Mouse (Mus musculus) ovary, postnatal 14 days (tissue): ENCODE measurements around the gene Gm6034.
"Not testable (repeated sequence)": the region's sequence is repeated elsewhere in the genome, so short reads cannot be mapped to it uniquely, and the experiment has no call there.

ENCODE experiments used
- DNase-seq: peaks from one replicate; pipeline ENCODE4 v3.0.0; 2022; ENCODE audit warnings: low spot score

The Gm6034 gene

DNA sequence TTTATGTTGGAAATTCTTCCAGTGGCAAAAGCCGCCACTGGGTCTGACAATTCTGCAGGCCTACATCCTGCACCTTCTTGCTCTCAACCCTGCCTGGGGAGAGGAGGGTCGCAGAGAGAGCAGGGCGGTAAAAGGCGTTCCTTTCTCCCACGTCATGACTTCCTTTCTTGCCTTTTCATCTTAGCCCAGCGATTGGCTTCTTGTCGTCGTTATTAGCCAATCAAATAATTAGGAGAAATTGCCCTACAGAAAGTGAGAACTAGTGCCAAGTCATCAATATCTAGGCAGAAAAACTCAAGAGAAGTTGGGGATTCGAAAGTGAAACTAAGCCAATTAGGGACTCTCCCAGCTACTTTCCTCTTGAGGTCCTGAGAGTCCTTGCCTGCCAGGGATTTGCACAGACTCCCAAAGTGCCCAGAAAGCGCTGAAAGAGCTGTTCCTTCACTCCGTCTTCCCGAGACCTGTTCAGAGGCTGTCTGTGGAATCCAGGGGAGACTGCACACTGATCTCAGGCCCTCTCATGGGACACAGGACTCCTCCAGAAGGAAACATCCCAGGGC, at the start of gene Gm6034, which contains the start of gene H2-T22:
Gene Gm6034, plus strand, starts transcription at position 352 of the 560 bp plus-strand sequence.
Gene H2-T22, minus strand, starts transcription at position 138 of the 560 bp plus-strand sequence.
- peak; percentile 45 for DNase-seq

DNA sequence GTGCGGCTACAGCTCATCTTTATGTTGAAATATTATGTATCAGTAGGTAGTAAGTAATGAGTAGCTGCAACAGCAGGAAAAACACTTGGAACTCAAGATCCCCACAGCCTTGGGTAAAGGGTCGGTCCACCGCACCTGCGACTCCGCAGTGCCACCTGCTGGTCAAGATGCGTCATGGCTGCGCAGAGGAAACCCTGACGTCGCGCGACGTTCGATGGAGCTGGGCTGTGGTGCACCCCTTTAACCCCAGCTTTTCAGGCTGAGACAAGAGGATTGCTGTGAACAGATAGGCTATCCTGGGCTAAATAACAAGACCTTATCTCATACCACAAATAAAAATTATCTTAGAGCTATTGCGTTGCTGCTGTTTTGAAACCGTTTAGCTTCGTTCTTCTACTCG, 49.1 kb upstream of the Gm6034 start:
- DNase-seq = peak; percentile 73

DNA sequence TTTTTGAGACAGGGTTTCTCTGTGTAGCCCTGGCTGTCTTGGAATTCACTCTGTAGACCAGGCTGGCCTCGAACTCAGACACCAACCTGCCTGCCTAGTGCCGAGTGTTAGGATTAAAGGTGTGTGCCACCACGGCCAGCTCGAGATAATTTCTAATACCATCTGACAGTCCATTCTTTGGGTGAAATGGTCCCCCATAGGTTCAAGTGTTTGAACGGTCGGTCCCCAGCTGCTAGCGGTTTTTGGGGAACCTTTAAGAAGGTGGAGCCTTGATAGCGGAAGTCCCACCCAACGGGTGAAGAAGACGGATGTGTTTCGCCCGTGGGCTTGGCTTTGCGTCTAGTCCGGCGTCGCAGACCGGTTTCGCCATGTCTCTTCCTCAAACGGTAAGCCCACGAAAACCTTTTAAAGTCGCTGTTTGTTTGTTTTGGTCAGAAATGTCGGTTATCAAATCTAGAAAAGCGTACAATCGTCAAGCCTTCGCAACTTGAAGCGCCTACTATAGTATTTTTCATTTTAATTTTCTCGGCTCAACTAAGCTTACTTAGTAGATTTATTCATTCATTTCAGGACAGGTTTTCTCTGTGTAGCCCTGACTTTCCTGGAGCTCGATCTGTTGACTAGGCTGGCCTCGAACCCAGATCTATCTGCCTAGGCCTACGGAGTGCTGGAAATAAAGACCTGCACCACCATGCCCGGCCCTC, 48.4 kb upstream of the Gm6034 start:
- peak; percentile 49 for DNase-seq

DNA sequence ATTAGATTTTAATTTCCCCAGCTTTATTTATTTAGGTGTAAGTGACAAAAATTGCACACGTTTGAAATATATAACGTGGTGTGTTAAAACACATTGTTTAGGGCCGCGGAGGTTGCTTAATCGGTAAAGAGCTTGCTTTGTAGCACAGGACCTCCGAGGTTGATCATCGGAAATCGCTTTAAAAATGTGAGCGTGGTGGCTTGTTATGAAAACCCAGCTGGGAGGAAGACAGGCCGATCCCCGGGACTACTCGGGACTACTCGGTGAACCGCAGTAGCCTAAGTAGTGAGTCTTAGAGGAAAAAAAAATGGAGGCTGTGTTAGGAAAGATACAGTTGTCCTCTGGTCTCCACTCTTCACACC, 47.9 kb upstream of the Gm6034 start:
- DNase-seq = no peak

DNA sequence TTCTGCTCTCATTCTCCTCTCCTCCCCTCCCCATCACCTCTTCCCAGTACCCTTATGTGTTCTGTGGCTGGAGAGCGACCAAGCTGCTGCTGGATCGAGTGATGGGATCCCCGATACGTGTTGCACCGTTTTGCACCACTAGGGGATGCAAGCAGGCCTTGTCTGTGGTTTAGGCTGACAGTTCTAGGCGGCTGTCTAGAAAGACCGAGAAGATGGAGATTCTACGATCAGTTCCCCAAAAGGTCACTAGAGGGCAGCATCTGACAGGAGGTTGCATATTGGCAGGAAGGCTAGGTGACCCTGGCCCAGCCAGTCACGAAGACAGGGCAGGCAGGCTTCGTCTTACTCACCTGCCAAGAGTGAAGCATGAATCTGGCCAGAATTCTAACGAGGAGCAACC, 45.8 kb upstream of the Gm6034 start:
- DNase-seq = peak; percentile 99

DNA sequence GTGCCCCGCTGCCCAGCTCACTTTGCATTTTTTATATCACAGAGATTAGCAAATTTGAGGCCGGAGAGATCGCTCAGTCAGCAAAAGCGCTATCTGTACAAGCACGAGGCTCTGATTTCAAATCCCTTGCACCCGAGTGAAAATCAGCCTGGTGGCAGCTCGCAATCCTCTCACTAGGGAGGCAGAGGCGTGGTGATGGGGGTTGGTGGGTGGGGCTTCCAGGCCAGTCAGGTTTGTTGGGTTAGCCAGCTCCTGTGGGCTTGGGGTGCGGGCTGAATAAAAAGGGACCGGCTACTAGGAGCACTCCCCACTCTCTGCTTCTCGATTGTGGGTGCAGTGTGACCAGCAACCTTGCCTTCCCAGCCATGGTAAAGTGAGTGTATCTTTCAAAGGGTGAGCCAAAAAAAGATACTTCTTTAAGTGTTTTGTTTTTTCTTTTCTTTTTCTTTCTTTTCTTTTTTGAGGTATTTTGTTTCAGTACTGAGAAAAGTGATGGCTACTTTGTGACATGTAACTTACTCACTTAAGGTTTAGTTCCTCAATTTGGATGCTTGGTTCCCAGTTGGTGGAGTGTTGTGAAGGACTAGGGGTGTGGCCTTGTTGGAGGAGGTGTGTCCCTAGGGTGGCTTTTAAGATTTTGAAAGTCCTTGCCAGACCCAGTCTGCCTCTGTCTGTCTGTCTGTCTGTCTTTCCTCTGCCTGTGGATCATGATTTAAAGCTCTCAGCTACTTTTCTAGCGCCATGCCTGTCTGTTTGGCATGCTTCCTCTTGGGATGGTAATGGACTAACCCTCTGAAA, 44.8 kb upstream of the Gm6034 start:
- DNase-seq = no peak

DNA sequence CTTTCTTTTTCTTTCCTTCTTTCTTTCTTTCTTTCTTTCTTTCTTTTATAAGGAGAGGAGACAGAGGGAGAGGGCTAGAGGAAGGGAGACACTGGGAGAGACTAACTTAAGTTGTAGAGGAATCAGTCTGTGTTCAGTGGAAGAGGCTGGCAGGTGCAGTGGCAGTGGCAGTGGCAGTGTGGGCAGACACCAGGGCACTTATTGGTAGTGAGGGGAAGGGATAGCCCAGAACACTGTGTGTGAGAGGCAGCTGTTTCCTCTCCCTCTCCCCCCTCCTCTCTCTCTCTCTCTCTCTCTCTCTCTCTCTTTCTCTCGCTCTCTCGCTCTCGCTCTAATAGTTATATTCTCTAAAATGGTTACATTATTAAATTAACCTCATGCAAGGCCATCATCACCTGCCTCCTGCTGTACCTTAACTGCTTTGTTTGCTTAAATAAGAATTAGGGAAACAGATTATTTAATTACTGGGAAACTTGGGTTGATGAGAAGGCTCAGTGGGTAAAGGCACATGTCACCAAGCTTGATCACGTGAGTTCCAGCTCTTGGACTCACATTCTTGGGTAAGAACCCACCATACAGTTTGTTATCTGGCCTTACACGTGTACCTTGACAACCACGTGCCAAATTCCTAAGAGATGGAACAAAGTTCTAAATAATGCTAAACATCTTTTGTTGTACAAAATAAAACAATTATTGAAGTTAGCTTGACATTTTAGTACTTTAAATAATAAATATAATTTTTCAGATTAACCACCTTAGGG, 44.0 kb upstream of the Gm6034 start:
- DNase-seq = no peak

DNA sequence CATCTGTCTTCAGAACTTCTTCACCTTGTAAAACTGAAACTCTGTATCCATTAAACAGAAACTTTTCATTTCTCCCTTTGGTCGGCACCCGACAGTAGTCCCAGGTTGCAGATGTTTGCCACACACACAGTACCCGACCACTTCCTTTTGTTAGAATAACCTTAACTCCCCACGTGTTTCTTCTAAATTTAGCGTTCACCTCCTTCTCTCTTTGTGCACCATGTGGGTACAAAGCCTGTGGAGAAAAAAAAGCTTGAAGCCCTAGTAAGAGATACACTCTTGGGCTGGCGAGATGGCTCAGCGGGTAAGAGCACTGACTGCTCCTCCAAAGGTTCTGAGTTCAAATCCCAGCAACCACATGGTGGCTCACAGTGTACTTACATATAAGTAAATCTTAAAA, 43.4 kb upstream of the Gm6034 start:
- DNase-seq = no peak

DNA sequence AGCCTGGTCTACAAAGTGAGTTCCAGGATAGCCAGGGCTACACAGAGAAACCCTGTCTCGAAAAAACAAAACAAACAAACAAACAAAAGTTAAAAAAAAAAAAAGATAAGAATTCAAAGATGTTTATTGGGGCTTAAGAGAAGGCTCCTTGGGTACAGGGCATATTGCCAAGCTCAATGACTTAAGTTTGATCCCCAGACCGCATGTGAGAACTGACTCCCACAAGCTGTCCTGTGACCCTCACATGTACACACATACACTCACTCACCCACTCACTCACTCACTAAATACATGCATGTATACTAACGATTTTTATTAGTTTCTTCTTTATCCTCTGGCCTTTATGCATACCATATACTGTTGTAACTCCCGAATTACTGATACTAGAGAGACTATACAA, 42.4 kb upstream of the Gm6034 start:
- no peak for DNase-seq

DNA sequence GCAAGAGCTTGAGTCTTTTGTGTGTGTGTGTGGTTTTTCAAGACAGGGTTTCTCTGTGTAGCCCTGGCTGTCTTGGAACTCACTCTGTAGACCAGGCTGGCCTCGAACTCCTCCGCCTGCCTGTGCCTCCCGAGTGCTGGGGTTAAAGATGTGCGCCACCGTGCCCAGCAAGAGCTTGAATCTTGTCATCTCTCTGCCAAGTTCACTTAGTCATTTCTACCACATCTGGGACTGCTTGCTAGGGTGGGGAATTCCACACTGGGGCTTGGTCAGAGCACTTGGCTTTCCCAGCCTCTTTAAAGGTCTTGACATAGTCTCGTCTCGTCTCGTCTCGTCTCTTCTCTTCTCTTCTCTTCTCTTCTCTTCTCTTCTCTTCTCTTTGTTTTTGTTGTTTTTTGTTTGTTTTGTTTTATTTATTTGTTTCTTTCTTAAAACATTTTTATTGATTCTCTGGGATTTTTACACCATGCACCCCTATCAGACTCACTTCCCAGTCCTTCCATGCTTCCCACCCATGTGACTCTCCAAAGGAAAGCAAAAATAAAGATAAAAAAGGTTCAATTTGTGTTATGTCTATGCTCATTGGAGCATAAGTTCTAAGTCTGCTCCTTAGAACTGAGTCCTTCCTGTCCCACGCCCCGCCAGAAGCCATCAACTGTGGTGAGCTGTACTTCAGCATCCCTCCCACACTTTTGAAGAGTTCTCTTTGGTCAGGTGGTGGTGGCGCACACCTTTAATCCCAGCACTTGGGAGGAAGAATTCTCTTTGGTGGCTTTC, 41.5 kb upstream of the Gm6034 start:
- no peak for DNase-seq

DNA sequence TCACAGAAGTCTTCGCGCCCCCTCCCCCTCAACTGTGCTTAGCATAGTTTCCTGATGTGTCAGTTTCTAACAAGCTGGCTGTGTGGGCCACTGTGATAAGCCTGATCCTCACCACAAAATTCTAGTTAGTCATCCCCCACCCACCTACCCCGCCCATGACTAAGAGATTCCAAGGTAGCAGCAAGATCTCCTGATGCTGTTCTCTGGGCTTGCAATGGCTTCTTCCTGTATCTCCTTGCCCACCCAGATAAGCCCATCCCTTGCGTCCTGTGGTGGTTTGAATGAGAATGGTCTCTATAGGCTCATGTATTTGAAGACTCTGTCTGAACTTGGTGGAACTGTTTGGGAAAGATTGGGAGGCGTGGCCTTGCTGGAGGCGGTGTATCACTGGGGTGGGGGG, 40.8 kb upstream of the Gm6034 start:
- no peak for DNase-seq

DNA sequence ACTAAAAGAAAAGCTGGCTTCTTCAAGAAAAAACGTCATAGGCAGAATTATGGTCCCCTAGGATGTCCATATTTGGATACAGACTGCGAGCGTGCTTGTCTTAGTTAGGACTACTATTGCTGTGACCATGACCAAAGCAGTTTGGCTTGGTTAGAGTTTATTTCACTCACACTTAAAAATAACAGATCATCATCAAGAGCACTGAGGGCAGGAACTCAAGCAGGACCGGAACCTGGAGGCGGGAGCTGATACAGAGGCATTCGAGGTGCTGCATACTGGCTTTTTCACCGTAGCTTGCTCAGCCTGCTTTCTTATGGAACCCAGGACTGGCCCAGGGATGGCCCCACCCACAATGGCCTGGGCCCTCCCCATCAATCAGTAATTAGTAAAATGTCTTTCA, 39.4 kb upstream of the Gm6034 start:
- DNase-seq = no peak

DNA sequence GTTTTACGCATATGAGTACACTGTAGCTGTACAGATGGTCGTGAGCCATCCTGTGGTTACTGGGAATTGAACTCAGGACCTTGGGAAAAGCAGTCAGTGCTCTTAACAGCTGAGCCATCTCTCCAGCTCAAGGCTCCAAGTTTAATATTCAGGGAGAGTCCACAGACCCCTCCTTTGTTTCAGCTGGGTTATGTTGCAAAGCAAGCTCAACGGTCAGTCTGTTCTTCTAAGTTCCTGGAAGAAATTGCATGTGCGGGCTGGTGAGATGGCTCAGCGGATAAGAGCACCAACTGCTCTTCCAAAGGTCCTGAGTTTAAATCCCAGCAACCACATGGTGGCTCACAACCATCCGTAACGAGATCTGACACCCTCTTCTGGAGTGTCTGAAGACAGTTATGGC, 38.4 kb upstream of the Gm6034 start:
- DNase-seq = not testable (repeated sequence)

DNA sequence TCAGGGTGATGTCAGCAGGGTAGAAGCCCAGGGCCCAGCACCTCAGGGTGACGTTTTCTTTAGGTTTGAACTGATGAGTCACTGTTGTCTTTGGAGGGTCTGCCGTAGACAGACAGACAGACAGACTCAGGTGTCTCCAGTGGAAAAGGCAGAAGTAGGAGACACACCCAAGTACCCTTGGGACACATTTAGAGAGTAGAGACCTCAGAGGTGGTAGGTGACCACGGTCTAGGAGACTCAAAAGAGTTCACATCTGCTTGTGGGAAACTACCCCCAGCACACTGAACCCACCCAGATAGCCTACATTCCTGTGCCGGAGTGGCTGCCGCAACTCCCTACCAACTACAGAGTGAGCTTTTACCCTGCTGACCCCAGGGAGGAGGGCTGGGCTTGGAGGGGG, 27.8 kb upstream of the Gm6034 start:
- no peak for DNase-seq

DNA sequence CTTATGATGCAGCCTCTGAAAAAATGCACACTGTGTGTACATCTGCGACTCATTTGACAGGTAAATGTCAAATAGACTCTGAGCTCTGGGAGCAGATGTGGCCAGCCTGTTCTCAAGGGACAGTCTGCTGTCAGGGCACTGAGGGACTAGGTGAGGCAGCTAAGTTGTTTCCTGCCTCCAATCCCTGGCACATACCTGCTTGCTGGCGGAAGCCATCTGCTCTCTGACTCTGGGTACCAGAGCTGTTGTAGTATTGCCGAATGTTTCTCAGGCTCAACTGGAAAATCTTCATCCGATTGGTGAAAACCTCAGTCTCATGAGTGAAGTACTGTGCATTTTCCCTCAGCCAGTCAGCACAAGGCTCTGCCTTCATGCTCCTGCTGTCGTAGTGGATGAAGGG, 25.7 kb upstream of the Gm6034 start:
- no peak for DNase-seq

DNA sequence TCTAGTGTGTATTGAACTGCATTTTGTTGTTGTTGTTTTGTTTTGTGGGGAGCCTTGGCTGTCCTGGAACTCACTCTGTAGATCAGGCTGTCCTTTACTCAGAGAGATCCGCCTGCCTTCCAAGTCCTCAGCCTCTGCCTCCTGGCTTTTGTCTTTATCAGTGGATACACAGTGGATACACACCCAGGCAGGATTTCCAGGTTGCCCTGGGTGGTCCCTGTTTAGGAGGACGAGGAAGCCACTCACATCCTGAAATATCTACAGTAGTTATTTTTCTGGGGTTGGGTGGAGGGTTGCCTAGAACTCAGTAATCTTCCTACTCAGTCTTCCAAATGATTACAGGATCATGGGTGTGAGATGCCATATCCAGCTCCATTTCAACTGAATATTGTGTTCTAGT, 23.8 kb upstream of the Gm6034 start:
- DNase-seq = no peak

DNA sequence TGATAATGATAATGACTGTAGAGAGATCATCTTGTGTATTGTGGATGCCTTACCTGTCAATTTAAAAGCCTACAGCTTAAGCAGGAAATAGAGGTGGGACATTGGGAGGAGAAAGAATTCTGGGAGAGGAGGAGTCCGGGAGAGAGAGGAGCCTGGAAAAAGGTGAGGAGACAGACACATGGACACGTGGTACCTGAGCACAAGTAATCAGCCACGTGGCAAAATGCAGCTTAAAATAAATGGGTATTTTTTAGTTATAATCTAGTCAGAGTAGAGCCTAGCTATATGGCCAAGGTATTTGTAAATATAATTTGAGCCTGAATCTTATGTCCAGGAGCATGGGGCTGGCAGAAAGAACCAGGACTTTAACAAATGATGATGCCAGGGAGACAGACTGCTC, 23.2 kb upstream of the Gm6034 start:
- no peak for DNase-seq

DNA sequence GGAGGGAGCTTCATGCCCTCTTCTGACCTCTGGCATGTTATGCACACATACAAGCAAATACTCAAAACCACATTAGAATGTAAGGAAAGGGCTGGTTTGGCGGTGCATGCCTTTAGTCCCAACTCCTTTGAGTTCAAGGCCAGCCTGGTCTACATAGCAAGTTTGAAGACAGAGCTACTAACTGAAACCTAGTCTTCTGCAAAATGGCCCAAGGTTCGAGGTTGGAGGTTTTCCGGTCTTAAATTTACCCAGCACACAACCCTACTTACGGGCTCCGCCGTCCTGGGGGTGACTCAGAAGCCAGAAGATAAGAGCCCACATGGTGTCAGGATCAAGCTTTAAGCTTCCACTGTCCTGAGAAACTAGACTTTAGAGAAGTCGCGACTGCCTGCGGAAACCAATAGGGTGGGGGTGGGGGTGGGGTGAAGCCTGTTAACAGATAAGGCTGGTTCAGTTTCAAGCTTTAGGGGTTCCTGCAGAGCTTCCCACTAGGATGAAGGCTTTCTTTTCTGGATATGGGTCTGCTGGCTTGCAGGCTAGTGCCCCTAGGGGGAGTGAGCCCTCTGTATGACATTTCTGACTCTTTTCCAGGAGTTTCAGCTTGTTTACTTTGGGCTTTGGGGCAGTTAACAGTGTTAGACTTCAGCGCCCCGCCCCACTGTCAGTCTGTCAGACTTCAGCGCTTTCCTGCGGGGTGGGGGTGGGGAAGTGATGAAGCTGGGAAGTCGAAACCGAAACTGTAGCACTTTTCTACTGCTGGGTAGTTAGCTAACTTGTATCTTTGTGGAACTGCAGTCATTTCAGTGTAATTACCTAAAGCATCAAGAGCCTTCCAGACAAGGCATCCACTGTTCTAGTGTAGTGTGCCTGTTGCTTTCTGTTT, 22.3 kb upstream of the Gm6034 start, which contains the start of gene H2-T24:
Gene H2-T24, minus strand, starts transcription at position 370 of the 883 bp plus-strand sequence.
- DNase-seq = peak; percentile 41

DNA sequence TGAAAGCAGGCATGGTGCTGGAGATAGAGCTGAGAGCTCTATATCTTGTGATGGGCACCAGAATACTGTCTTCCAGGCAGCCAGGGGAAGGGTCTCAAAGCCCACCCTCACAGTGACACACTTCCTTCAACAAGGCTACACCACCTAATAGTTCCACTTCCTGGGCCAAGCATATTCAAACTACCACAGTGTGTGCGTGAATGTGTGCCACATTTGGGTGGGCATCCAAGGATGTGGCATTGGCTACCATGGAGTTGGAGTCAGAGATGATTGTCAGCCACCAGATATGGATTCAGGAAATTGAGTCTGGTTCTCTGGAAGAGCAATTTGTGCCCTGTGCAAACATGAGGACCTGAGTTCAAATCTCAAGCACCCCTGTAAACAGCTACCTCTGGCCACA, 21.5 kb upstream of the Gm6034 start:
- no peak for DNase-seq

DNA sequence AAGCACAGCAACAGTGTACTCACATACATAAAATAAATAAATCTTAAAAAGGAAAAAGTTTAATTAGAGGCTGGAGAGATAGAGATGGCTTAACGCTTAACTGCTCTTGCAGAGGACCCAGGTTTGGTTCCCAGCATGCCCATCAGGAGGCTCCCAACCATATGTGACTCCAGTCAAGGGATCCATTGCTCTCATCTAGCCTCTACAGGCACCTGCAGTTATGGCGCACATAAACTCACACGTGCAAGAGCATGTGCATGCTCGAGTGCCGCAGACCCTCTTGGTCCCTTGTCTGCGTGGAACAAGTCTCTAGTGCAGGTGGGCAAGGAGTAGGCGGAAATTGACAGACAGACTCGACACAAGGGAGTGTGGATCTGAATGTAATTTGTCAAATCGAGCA, 20.7 kb upstream of the Gm6034 start:
- no peak for DNase-seq

DNA sequence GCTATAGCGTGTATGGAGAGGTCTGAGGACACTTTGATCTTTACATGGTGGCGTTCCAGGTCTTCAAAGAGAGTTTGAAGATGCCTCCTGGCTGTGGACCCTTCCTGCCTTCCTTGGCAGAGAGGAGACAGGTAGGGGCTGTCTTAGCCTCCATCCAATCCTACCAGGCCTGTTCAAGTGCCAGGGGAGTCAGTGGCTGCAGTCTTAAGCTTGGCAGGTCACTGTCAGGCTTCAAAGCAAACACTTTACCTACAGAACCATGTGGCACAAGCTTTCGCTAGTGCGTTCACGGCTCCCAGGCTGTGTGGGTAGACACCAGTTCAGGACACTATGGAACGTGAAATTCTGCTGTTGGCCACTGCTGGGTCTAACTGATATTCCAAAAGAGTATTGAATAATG, 19.8 kb upstream of the Gm6034 start:
- DNase-seq = no peak
